Mouse (Mus musculus): Measurements from ENCODE around the gene Pth1r.

GRCm38 (mm10) chr9:110725721-110726135, 21.2 kb downstream of the Pth1r start:
- TF ChIP-seq POLR2A (IDR thresholded peaks at IDR 0.05; ENCODE audit: borderline replicate concordance, low read depth, low read length) (no peak), CTCF (IDR thresholded peaks at IDR 0.05; ENCODE audit: low read depth, low read length) (no peak)
